Mouse (Mus musculus) lung, embryonic 16.5 days (tissue): Measurements from ENCODE around the gene E330017A01Rik. TPM values are rescaled to one million over a fixed set of nuclear protein-coding genes. Genes with fewer than 3 reads are reported as not detected.

ENCODE experiments used
- polyA plus RNA-seq: library from polyadenylated mRNA; unstranded; fragments of >200 nt; fragmentation: Nextera tagmentation; extraction: Ambion mirVana; gene quantifications from 2 replicates; pipeline ENCODE4 v1.2.1, GENCODE M21; 2015

E330017A01Rik gene
- polyA plus RNA-seq, 1 experiment from 2014 or later: not detected

Other genes starting within 250 kb of the E330017A01Rik start
- gene Dcbld2, start 230.3 kb downstream of the E330017A01Rik start, polyA plus RNA-seq: 6.2 and 7.0 TPM in 2 replicates
- gene St3gal6, start 114.5 kb downstream of the E330017A01Rik start, polyA plus RNA-seq: 33.7 and 34.7 TPM in 2 replicates
- not detected in 2 replicates for gene Gm813, start 21.8 kb downstream of the E330017A01Rik start, polyA plus RNA-seq
- gene Cpox, start 31.6 kb upstream of the E330017A01Rik start, polyA plus RNA-seq: 19.7 and 25.3 TPM in 2 replicates
- gene Gpr15, start 80.3 kb upstream of the E330017A01Rik start, polyA plus RNA-seq: 0.11 and 0.13 TPM in 2 replicates
- gene Cldnd1, start 89.2 kb upstream of the E330017A01Rik start, polyA plus RNA-seq: 113 and 114 TPM in 2 replicates
- gene Olfr172, start 124.4 kb upstream of the E330017A01Rik start, polyA plus RNA-seq: not detected in 2 replicates
- gene Olfr173, start 161.5 kb upstream of the E330017A01Rik start, polyA plus RNA-seq: not detected in 2 replicates
- gene Olfr175-ps1, start 188.0 kb upstream of the E330017A01Rik start, polyA plus RNA-seq: not detected in 2 replicates
- gene Olfr177, start 236.0 kb upstream of the E330017A01Rik start, polyA plus RNA-seq: not detected in 2 replicates